Mouse (Mus musculus): ENCODE measurements around the gene Psme3. TPM values are rescaled to one million over a fixed set of nuclear protein-coding genes. Genes with fewer than 3 reads are reported as not detected.

The Psme3 gene
- polyA plus RNA-seq, 1 experiment from 2014 or later, result 158 TPM

DNA sequence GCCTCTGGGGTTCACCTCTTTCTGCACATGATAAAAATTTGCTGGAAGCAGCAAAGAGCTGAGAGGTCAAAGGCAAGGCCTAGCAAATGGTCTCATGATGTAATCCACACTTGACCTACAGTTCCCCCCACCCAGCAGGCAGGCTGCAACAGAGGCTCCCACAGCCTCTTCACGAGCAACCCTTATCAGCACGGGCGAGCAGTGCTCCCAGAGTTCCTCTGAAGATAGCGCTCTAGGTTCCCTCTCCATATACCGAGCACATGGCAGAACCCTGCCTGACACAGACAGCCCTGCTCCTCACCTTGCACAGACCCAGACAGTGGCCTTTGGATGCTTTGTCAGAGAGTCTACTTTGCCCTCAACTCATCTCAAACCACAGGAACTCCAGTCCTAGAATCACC lies 48.5 kb downstream of the Psme3 start:
- Histone ChIP-seq H3K4me1 (ENCODE audit: control insufficient read depth, insufficient read depth, low read length) (no peaks in the 10 kb centered on the region), H3K9me3 (ENCODE audit: control insufficient read depth, low read length) (no peaks in the 10 kb centered on the region), H3K4me2 (ENCODE audit: low read depth, severe bottlenecking) (no peak overlapping the region), H3K36me3 (ENCODE audit: control insufficient read depth, insufficient read depth, low read length) (no peaks in the 10 kb centered on the region), H3K4me3 (ENCODE audit: low read depth, low read length) (no peak overlapping the region), H3K27ac (replicated peaks; ENCODE audit: low read depth, low read length) (no peak overlapping the region), H3K27me3 (ENCODE audit: control insufficient read depth, insufficient read depth, low read length) (no peaks in the 10 kb centered on the region), H3K9ac (ENCODE audit: low read length) (no peak overlapping the region)
- DNase-seq (ENCODE audit: low spot score), result no peak
- ATAC-seq (ENCODE audit: insufficient number of reproducible peaks, low FRiP score, low TSS enrichment, low read depth), result no peak
- 67% methylated on average over 5 of the region's 5 CpGs for WGBS

DNA sequence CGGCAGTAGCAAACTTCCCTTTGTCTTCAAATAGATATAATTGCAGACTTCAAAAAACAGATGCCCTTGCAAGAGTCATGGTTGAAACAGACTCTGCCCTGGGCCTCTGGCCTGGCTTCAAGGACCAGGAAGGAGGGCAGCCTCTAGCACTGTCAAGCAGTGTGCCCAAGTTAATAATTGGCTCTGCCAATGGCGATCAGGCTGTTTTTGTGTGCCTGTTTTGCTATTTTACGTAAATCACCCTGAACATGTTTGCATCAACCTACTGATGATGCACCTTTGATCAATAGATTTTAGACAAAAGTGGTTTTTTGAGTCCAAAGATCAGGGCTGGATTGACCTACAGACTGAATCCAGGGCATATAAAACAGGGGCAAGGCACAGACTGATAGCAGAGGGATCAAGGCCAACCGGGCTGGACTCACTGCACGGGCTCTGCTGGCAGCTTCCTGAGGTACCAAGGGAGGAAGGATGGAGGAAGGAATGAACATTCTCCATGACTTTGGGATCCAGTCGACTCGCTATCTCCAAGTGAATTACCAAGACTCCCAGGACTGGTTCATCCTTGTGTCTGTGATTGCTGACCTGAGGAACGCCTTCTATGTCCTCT lies 51.4 kb downstream of the Psme3 start, which contains the start of gene G6pc:
Gene G6pc (plus strand): TSS at position 236 of the 610 bp plus-strand sequence.
- DNase-seq (ENCODE audit: low spot score) (no peak), ATAC-seq (ENCODE audit: insufficient number of reproducible peaks, low FRiP score, low TSS enrichment, low read depth) (no peak)
- no peaks in the 10 kb centered on the region for H3K36me3 ChIP-seq (ENCODE audit: control insufficient read depth, insufficient read depth, low read length)
- H3K9me3 ChIP-seq (ENCODE audit: control insufficient read depth, low read length), result no peaks in the 10 kb centered on the region
- WGBS, result 90% methylated on average over 8 of the region's 8 CpGs
- H3K4me2 ChIP-seq (ENCODE audit: low read depth, severe bottlenecking), result no peak within 1 kb of the TSS
- H3K9ac ChIP-seq (ENCODE audit: low read length), result no peak within 1 kb of the TSS
- H3K27me3 ChIP-seq (ENCODE audit: control insufficient read depth, insufficient read depth, low read length), result no peaks in the 10 kb centered on the region
- no peak within 1 kb of the TSS for H3K4me3 ChIP-seq (ENCODE audit: low read depth, low read length)
- no peak within 1 kb of the TSS for H3K27ac ChIP-seq (replicated peaks; ENCODE audit: low read depth, low read length)
- no peaks in the 10 kb centered on the region for H3K4me1 ChIP-seq (ENCODE audit: control insufficient read depth, insufficient read depth, low read length)

DNA sequence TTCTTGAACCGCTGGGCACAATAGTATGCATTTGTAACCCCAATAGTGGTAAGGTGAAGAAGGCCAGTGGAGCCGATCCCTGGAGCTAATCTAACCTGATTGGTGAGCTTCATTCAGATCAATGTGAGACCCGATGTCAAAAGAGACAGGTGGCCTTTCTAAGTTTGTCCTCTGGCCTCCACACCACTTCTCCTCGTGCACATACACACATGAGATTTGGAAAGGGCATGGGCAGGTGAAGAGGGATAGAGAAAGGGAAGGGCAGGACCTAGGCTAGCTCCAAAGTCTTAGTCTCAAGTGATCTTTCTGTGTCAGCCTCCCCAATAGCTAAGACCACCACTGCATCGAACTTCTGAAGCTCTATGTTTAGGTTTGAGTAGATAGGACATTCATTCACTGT lies 54.1 kb downstream of the Psme3 start:
- H3K36me3 ChIP-seq (ENCODE audit: control insufficient read depth, insufficient read depth, low read length), result no peaks in the 10 kb centered on the region
- H3K27me3 ChIP-seq (ENCODE audit: control insufficient read depth, insufficient read depth, low read length), result no peaks in the 10 kb centered on the region
- no peaks in the 10 kb centered on the region for H3K9me3 ChIP-seq (ENCODE audit: control insufficient read depth, low read length)
- no peak overlapping the region for H3K27ac ChIP-seq (replicated peaks; ENCODE audit: low read depth, low read length)
- ATAC-seq (ENCODE audit: insufficient number of reproducible peaks, low FRiP score, low TSS enrichment, low read depth) (no peak), DNase-seq (ENCODE audit: low spot score) (no peak)
- whole genome bisulfite sequencing, result 82% methylated on average over 5 of the region's 5 CpGs
- H3K4me1 ChIP-seq (ENCODE audit: control insufficient read depth, insufficient read depth, low read length), result no peaks in the 10 kb centered on the region
- H3K4me3 ChIP-seq (ENCODE audit: low read depth, low read length), result no peak overlapping the region
- no peak overlapping the region for H3K9ac ChIP-seq (ENCODE audit: low read length)
- no peak overlapping the region for H3K4me2 ChIP-seq (ENCODE audit: low read depth, severe bottlenecking)

Small RNA genes lying within 50 kb of the gene (microRNA-seq; reads per million reads assigned to microRNA genes)
- gene Gm25593, result not detected

Other genes starting within 250 kb of the Psme3 start
- 5.2 and 5.3 TPM in 2 replicates for gene Naglu, start 246.2 kb upstream of the Psme3 start, polyA plus RNA-seq (2014; fragmentation: Nextera tagmentation; extraction: Ambion mirVana)
- 0.15 TPM in 1 of 2 replicates, not detected in the other for gene Hsd17b1, start 237.8 kb upstream of the Psme3 start, polyA plus RNA-seq (2014; fragmentation: Nextera tagmentation; extraction: Ambion mirVana)
- 40.5 and 49.4 TPM in 2 replicates for gene Coasy, start 233.6 kb upstream of the Psme3 start, polyA plus RNA-seq (2014; fragmentation: Nextera tagmentation; extraction: Ambion mirVana)
- gene Mlx, start 228.9 kb upstream of the Psme3 start, polyA plus RNA-seq (2014; fragmentation: Nextera tagmentation; extraction: Ambion mirVana), result 40.6 and 48.9 TPM in 2 replicates
- 71.1 and 71.6 TPM in 2 replicates for gene Psmc3ip, start 220.8 kb upstream of the Psme3 start, polyA plus RNA-seq (2014; fragmentation: Nextera tagmentation; extraction: Ambion mirVana)
- 10.3 and 10.8 TPM in 2 replicates for gene Retreg3, start 196.3 kb upstream of the Psme3 start, polyA plus RNA-seq (2014; fragmentation: Nextera tagmentation; extraction: Ambion mirVana)
- 113 and 119 TPM in 2 replicates for gene Tubg1, start 196.3 kb upstream of the Psme3 start, polyA plus RNA-seq (2014; fragmentation: Nextera tagmentation; extraction: Ambion mirVana)
- 4.8 and 5.0 TPM in 2 replicates for gene Tubg2, start 160.3 kb upstream of the Psme3 start, polyA plus RNA-seq (2014; fragmentation: Nextera tagmentation; extraction: Ambion mirVana)
- 0.04 and 0.21 TPM in 2 replicates for gene Cntnap1, start 145.7 kb upstream of the Psme3 start, polyA plus RNA-seq (2014; fragmentation: Nextera tagmentation; extraction: Ambion mirVana)
- 2.6 and 4.1 TPM in 2 replicates for gene Plekhh3, start 144.9 kb upstream of the Psme3 start, polyA plus RNA-seq (2014; fragmentation: Nextera tagmentation; extraction: Ambion mirVana)
- gene Ccr10, start 140.8 kb upstream of the Psme3 start, polyA plus RNA-seq (2014; fragmentation: Nextera tagmentation; extraction: Ambion mirVana), result 0.13 TPM in 1 of 2 replicates, not detected in the other
- gene Ezh1, start 89.8 kb upstream of the Psme3 start, polyA plus RNA-seq (2014; fragmentation: Nextera tagmentation; extraction: Ambion mirVana), result 12.7 and 13.4 TPM in 2 replicates
- gene Ramp2, start 70.2 kb upstream of the Psme3 start, polyA plus RNA-seq (2014; fragmentation: Nextera tagmentation; extraction: Ambion mirVana), result 60.4 and 67.2 TPM in 2 replicates
- gene Vps25, start 62.5 kb upstream of the Psme3 start, polyA plus RNA-seq (2014; fragmentation: Nextera tagmentation; extraction: Ambion mirVana), result 111 and 120 TPM in 2 replicates
- gene Wnk4, start 55.6 kb upstream of the Psme3 start, polyA plus RNA-seq (2014; fragmentation: Nextera tagmentation; extraction: Ambion mirVana), result 7.0 and 8.1 TPM in 2 replicates
- gene Cntd1, start 37.2 kb upstream of the Psme3 start, polyA plus RNA-seq (2014; fragmentation: Nextera tagmentation; extraction: Ambion mirVana), result 1.3 and 1.8 TPM in 2 replicates
- 191 and 204 TPM in 2 replicates for gene Coa3, start 37.1 kb upstream of the Psme3 start, polyA plus RNA-seq (2014; fragmentation: Nextera tagmentation; extraction: Ambion mirVana)
- 135 and 139 TPM in 2 replicates for gene Becn1, start 13.9 kb upstream of the Psme3 start, polyA plus RNA-seq (2014; fragmentation: Nextera tagmentation; extraction: Ambion mirVana)
- gene Aoc2, start 8.8 kb downstream of the Psme3 start, polyA plus RNA-seq (2014; fragmentation: Nextera tagmentation; extraction: Ambion mirVana), result 1.5 and 1.9 TPM in 2 replicates
- not detected in 2 replicates for gene Aoc3, start 14.4 kb downstream of the Psme3 start, polyA plus RNA-seq (2014; fragmentation: Nextera tagmentation; extraction: Ambion mirVana)
- gene G6pc, start 51.3 kb downstream of the Psme3 start, polyA plus RNA-seq (2014; fragmentation: Nextera tagmentation; extraction: Ambion mirVana), result not detected in 2 replicates
- 89.0 and 91.6 TPM in 2 replicates for gene Aarsd1, start 101.4 kb downstream of the Psme3 start, polyA plus RNA-seq (2014; fragmentation: Nextera tagmentation; extraction: Ambion mirVana)
- 10.4 and 11.5 TPM in 2 replicates for gene Gm27029, start 108.6 kb downstream of the Psme3 start, polyA plus RNA-seq (2014; fragmentation: Nextera tagmentation; extraction: Ambion mirVana)
- gene Rundc1, start 108.9 kb downstream of the Psme3 start, polyA plus RNA-seq (2014; fragmentation: Nextera tagmentation; extraction: Ambion mirVana), result 13.3 and 14.4 TPM in 2 replicates
- gene Ptges3l, start 109.1 kb downstream of the Psme3 start, polyA plus RNA-seq (2014; fragmentation: Nextera tagmentation; extraction: Ambion mirVana), result 4.3 and 4.5 TPM in 2 replicates
- 459 and 489 TPM in 2 replicates for gene Rpl27, start 126.1 kb downstream of the Psme3 start, polyA plus RNA-seq (2014; fragmentation: Nextera tagmentation; extraction: Ambion mirVana)
- 3.3 and 3.4 TPM in 2 replicates for gene Ifi35, start 132.2 kb downstream of the Psme3 start, polyA plus RNA-seq (2014; fragmentation: Nextera tagmentation; extraction: Ambion mirVana)
- gene Rnd2, start 148.8 kb downstream of the Psme3 start, polyA plus RNA-seq (2014; fragmentation: Nextera tagmentation; extraction: Ambion mirVana), result 4.7 and 4.8 TPM in 2 replicates
- gene Vat1, start 150.0 kb downstream of the Psme3 start, polyA plus RNA-seq (2014; fragmentation: Nextera tagmentation; extraction: Ambion mirVana), result 17.7 and 19.3 TPM in 2 replicates
- gene Brca1, start 235.7 kb downstream of the Psme3 start, polyA plus RNA-seq (2014; fragmentation: Nextera tagmentation; extraction: Ambion mirVana), result 23.2 and 23.3 TPM in 2 replicates
- gene Nbr1, start 235.9 kb downstream of the Psme3 start, polyA plus RNA-seq (2014; fragmentation: Nextera tagmentation; extraction: Ambion mirVana), result 64.1 and 69.6 TPM in 2 replicates